Mouse (Mus musculus) left cerebral cortex, postnatal 10 days (tissue): Measurements from ENCODE around the gene Casp9. TPM values are rescaled to one million over a fixed set of nuclear protein-coding genes. Genes with fewer than 3 reads are reported as not detected.
"Not testable (repeated sequence)": the region's sequence is repeated elsewhere in the genome, so short reads cannot be mapped to it uniquely, and the experiment has no call there.

Experiments used
- DNase-seq, 2 experiments: peaks; one replicate each; pipeline ENCODE4 v3.0.0; 2021 to 2022; ENCODE audit warnings: low spot score in 2 of 2, mixed read lengths in 1 of 2; ENCODE audit errors: extremely low spot score in 1 of 2
- intact Hi-C: fragments of 180-260 bp; cut with DNase I; formaldehyde crosslinking; loops from one replicate; pipeline ENCODE4 v1.15.1; 2025
- total RNA-seq, 2 experiments: library from RNA; stranded (reverse); gene quantifications; 2 replicates each; pipeline ENCODE4 v1.2.3; 2021

Casp9 gene
- total RNA-seq, 2 experiments from 2014 or later: 21.7 to 27.0 TPM

DNA sequence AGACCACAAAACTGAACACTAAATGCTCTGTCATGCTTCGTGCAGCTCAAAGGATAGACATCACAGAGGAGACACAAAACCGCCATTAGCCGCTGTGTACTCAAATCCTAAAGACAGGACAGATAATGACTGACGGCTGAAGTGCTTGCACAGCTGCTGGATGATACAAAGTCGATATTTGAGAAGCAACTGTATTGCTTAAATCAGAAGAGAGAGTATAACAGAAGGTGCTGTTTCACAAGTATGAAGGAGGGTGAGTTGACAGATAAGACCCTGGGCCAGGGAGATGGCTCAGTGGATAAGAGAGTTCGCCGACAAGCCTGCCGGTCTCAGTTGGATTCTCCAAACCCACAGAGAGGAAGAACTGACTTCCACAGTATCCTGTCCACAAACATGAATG lies 21.6 kb upstream of the Casp9 start:
- no peak for DNase-seq
- intact Hi-C loops: no loop called here

- intact Hi-C loops, DNase-seq: not testable (repeated sequence)
These were observed 20.4 kb upstream of the Casp9 start for GRCm38 (mm10) chr4:141773019-141773418.

- intact Hi-C loops: loop anchor here (5.0 kb wide), 1 partner anchor 83 kb away; no protein-coding TSS in a partner anchor
- peak in 1 of 2 experiments; percentile 25 for DNase-seq
These were observed 13.6 kb upstream of the Casp9 start for GRCm38 (mm10) chr4:141779828-141780227.

GRCm38 (mm10) chr4:141781201-141781985 lies 12.0 kb upstream of the Casp9 start:
- intact Hi-C loops: no loop called here
- DNase-seq: peak in 1 of 2 experiments; percentile 13

- intact Hi-C loops: no loop called here
- DNase-seq: peak in 1 of 2 experiments; percentile 24
These were observed 8.6 kb upstream of the Casp9 start for GRCm38 (mm10) chr4:141784835-141785234.

DNA sequence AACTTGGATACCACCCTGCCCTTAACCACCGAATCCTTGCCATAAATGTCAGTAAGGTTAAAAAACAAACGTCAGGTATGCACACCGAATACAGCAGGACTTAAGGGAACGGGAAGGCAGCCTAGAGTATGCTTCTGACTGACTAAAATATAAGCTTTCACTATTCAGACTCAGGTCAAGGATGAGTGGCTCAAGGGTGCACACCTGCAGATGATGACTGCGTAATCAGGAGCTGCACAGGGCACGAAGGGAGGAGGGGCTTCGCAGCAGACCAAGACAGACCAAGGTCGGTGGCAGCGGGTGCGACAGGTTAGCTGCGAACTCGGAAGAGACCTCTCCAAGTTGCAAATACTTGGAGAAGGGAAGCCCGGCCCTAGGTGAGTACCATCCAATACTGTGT lies 7.3 kb upstream of the Casp9 start:
- intact Hi-C loops: no loop called here
- DNase-seq: peak in 1 of 2 experiments; percentile 18

DNA sequence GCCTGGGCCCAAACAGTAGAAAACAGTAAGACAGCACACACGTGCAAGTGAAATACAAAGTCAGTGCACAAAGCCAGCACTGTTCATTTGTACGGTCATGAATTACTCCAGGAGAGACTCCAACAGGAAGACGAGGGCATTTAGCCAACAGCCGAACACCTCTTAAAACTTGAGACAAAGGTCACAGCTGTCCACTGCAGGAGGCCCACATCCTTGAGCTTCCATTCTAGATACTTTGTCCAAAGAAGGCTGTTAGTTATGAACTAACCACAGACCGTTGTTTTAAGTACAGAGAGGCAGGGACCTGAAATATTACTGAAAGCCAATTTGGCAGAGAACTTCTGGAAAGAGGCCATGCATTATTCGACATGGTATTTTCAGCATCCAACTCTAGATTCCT lies 6.4 kb upstream of the Casp9 start:
- DNase-seq: peak in 1 of 2 experiments; percentile 43
- intact Hi-C loops: no loop called here

DNA sequence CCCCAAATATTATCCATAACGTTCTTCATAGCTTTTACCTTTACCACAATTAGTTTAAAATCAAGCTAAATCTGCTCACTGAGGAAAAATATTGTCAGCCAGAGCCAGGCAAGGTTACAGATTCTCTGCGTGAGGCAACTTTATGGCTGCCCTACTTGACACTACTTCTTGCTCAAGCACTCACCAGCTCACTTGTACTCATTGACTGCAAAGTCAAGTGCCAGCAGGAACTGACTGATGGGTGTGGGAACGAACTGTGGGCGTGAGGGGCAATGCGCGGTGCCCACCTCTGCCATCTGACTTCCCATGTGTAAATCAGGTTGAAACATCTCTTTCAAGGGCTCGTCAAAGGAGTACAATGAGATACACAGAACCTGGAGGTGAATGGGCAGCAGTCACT lies 6.0 kb upstream of the Casp9 start:
- DNase-seq: peak in 1 of 2 experiments; percentile 17
- intact Hi-C loops: no loop called here

- intact Hi-C loops: no loop called here
- no peak for DNase-seq
These were observed 3.7 kb upstream of the Casp9 start for GRCm38 (mm10) chr4:141789564-141790218.

DNA sequence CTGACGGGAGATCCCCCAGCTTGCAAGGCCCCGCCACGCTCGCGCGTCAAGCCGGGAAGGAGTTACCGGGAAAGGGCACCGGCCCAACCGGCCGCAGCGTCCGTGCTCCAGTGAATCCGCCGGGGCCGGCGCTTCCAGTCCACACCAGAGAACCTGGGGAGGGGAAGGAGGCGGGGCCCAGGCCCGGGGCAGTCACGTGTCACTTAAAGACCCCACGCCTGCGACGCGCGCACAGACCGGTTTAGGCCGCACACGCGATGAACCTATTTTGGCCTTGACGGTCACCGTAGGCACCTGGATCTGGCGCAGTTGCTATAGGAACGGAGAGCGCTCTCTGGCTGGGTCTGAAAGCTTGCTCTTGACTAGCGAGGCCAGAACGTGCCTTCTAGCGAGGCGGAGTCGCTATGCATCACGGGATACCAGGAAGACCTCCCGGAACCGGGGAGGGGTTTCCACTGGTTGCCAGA lies 2.9 kb upstream of the Casp9 start, which contains the start of gene Dnajc16:
Gene Dnajc16, minus strand, starts transcription at position 408 of the 467 bp plus-strand sequence.
- intact Hi-C loops: no loop called here
- DNase-seq: peak; percentile 98

- intact Hi-C loops: no loop called here
These were observed 1.9 kb upstream of the Casp9 start for GRCm38 (mm10) chr4:141791486-141791885.

DNA sequence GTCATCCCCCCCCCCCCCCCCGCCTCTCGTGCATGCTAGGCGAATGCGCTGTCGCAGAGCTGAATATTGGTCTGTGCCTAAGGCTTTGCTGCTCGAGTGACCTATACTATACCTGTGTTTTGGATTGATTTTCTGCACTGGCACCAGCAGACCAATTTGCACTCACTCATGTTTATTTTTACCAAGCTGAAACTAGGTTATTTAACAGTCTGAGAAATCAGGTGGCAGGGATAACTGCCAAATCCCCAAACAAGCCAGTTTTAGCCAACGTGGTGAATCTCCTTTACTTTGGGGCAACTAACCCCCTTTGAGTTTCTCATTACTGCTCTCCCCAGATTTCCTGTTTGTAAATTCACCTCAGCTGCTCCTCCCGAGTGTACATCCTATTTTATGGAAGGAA lies 1.5 kb upstream of the Casp9 start:
- peak in 1 of 2 experiments; percentile 13 for DNase-seq
- intact Hi-C loops: no loop called here

More at GRCm38 (mm10) chr4:141791486-141791885, 1.9 kb upstream of the Casp9 start:
- peak in 1 of 2 experiments; percentile 15 for DNase-seq

DNA sequence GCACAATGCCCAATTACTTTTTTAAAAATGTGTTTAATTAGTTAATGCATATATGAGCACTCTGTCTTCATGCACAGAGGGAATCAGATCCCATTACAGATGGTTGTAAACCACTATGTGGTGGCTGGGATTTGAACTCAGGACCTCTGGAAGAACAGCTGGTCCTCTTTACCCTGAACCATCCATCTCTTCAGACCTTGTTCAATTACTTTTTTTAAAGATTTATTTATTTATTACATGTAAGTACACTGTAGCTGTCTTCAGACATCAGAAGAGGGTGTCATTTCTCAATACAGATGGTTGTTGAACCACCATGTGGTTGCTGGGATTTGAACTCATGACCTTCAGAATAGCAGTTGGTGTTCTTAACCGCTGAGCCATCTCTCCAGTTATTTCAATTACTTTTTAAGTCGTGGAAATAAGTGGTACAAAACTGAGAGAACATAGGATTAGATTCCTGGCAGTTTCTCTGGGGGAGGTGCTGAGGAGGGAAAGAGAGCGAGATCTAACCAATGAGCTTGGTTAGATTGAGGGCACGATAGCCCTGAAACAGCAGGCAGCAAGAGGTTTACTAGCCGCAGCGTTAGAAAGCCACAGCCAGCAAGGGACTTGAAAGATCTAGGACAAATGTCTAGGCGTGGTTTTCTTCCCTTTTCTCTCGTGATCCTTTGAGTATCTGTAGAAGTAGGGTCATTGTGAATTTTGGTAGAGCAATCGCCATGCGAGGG lies 694 bp upstream of the Casp9 start:
- peak in 1 of 2 experiments; percentile 33 for DNase-seq
- intact Hi-C loops: no loop called here

DNA sequence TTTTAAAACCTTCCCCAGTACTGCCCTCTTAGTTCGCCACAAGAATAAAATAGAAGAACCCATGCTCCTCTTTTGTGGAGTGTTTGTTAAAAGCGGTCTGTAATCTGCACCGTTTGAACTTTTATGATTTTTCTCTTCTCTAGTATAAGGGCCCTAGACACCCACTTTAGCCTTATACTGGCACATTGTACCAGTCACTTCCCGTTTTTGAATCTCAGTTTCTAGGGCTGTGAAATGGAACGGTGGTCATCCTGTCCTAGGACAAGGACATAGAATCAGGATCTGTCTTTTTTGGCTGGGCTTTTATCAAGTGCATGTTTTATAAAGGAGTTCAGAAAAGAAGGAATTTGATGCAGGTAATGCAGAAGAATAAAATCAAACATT lies 732 bp downstream of the Casp9 start:
- no peak for DNase-seq
- intact Hi-C loops: no loop called here

GRCm38 (mm10) chr4:141796356-141796755 lies 2.9 kb downstream of the Casp9 start:
- intact Hi-C loops: no loop called here
- peak in 1 of 2 experiments; percentile 31 for DNase-seq

GRCm38 (mm10) chr4:141796954-141797353 lies 3.5 kb downstream of the Casp9 start:
- DNase-seq: peak in 1 of 2 experiments; percentile 11
- intact Hi-C loops: no loop called here

DNA sequence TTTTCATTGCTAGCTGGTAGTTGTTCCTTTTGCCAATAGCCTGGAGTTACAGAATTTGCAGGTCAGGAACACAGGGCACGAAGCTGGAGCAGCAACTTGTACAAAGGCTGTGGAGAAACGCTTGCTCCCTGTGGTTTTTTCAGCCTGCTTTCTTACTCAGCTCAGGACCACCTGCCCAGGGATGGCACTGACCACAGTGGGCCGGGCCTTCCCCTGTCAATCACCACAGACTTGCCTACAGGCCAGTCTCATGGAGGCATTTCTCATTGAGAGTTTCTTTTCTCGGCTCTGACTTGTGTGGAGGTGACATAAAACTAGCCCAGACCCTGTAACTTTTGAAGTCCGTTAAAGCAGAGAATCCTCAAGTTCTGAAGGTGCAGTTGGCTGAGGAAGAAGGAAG lies 4.1 kb downstream of the Casp9 start:
- DNase-seq: peak in 1 of 2 experiments; percentile 14
- intact Hi-C loops: no loop called here

- peak in 1 of 2 experiments; percentile 27 for DNase-seq
- intact Hi-C loops: no loop called here
These were observed 10.7 kb downstream of the Casp9 start for GRCm38 (mm10) chr4:141804105-141804504.

DNA sequence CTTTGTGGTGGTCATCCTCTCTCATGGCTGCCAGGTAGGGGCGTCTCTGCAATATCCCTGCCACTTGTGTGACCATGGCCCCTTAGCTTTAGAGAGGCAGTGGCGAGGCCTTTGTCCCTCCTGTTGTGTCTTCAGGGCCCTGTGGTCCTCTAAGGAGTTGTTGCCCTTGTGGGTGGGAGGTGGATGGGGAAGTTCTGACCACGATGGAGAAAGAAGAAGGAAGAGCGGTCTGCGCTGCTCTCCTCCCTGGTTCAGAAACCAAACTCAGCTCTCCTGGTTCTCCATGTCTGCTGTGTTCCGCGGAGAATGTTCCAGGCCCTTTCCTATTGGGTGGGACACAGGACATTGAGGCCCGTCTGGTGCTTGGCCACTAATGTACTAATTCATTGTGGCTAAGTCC lies 12.5 kb downstream of the Casp9 start:
- intact Hi-C loops: no loop called here
- DNase-seq: peak in 1 of 2 experiments; percentile 14
